Mouse (Mus musculus): Measurements from ENCODE around the gene 8030474K03Rik. TPM values are rescaled to one million over a fixed set of nuclear protein-coding genes. Genes with fewer than 3 reads are reported as not detected.
"Not testable (repeated sequence)": the region's sequence is repeated elsewhere in the genome, so short reads cannot be mapped to it uniquely, and the experiment has no call there.

8030474K03Rik gene
- polyA plus RNA-seq, 1 experiment from 2014 or later: 1.1 TPM

GRCm38 (mm10) chrX:101791551-101791950 is 2.9 kb upstream of the 8030474K03Rik start:
- Histone ChIP-seq H3K4me1 (replicated peaks; ENCODE audit: control insufficient read depth, insufficient read depth, low read length) (no peaks in the 10 kb centered on the region), H3K4me2 (no peak overlapping the region), H3K36me3 (ENCODE audit: control insufficient read depth, insufficient read depth, low read length) (no peaks in the 10 kb centered on the region), H3K9ac (ENCODE audit: low read depth, low read length) (no peak overlapping the region), H3K27ac (ENCODE audit: low read depth, low read length) (no peak overlapping the region), H3K4me3 (ENCODE audit: low read depth, low read length) (no peak overlapping the region), H3K9me3 (ENCODE audit: control insufficient read depth, low read length) (no peaks in the 10 kb centered on the region), H3K27me3 (replicated peaks; ENCODE audit: control insufficient read depth, insufficient read depth, low read length) (peaks cover 4% of the 10 kb centered on the region; the same call in 1 of the 2 replicates)
- ATAC-seq (replicated peaks; ENCODE audit: low FRiP score) (no peak), DNase-seq (ENCODE audit: low spot score) (no peak)
- WGBS: 36% methylated on average over 4 of the region's 4 CpGs

- ATAC-seq (replicated peaks; ENCODE audit: low FRiP score) (no peak), DNase-seq (ENCODE audit: low spot score) (no peak)
- 31% methylated on average over 2 of the region's 2 CpGs for WGBS
- H3K36me3 ChIP-seq (ENCODE audit: control insufficient read depth, insufficient read depth, low read length): no peaks in the 10 kb centered on the region
- no peaks in the 10 kb centered on the region for H3K9me3 ChIP-seq (ENCODE audit: control insufficient read depth, low read length)
- H3K4me2 ChIP-seq: no peak overlapping the region
- no peak overlapping the region for H3K4me3 ChIP-seq (ENCODE audit: low read depth, low read length)
- H3K27ac ChIP-seq (ENCODE audit: low read depth, low read length): no peak overlapping the region
- peaks cover 9% of the 10 kb centered on the region; the same call in 1 of the 2 replicates for H3K27me3 ChIP-seq (replicated peaks; ENCODE audit: control insufficient read depth, insufficient read depth, low read length)
- H3K4me1 ChIP-seq (replicated peaks; ENCODE audit: control insufficient read depth, insufficient read depth, low read length): no peaks in the 10 kb centered on the region
- H3K9ac ChIP-seq (ENCODE audit: low read depth, low read length): no peak overlapping the region
Observed at GRCm38 (mm10) chrX:101805512-101805911, 11.1 kb downstream of the 8030474K03Rik start.

- WGBS: 55% methylated on average over 3 of the region's 3 CpGs
- Histone ChIP-seq H3K4me1 (replicated peaks; ENCODE audit: control insufficient read depth, insufficient read depth, low read length) (no peaks in the 10 kb centered on the region), H3K4me2 (no peak overlapping the region), H3K27me3 (replicated peaks; ENCODE audit: control insufficient read depth, insufficient read depth, low read length) (0 out of 2 replicates have a peak, but pooled peaks cover 3% of the 10 kb centered on the region), H3K9me3 (ENCODE audit: control insufficient read depth, low read length) (no peaks in the 10 kb centered on the region), H3K4me3 (ENCODE audit: low read depth, low read length) (no peak overlapping the region), H3K27ac (ENCODE audit: low read depth, low read length) (no peak overlapping the region), H3K36me3 (ENCODE audit: control insufficient read depth, insufficient read depth, low read length) (no peaks in the 10 kb centered on the region), H3K9ac (ENCODE audit: low read depth, low read length) (no peak overlapping the region)
- DNase-seq (ENCODE audit: low spot score) (no peak), ATAC-seq (replicated peaks; ENCODE audit: low FRiP score) (no peak)
Observed at GRCm38 (mm10) chrX:101811750-101812149, 17.3 kb downstream of the 8030474K03Rik start.

GRCm38 (mm10) chrX:101819163-101819562 is 24.7 kb downstream of the 8030474K03Rik start:
- no peak overlapping the region for H3K9ac ChIP-seq (ENCODE audit: low read depth, low read length)
- H3K4me1 ChIP-seq (replicated peaks; ENCODE audit: control insufficient read depth, insufficient read depth, low read length): no peaks in the 10 kb centered on the region
- no peaks in the 10 kb centered on the region for H3K9me3 ChIP-seq (ENCODE audit: control insufficient read depth, low read length)
- H3K4me3 ChIP-seq (ENCODE audit: low read depth, low read length): no peak overlapping the region
- no peak overlapping the region for H3K4me2 ChIP-seq
- 55% methylated on average over 1 of the region's 1 CpGs for WGBS
- DNase-seq (ENCODE audit: low spot score): no peak
- no peak overlapping the region for H3K27ac ChIP-seq (ENCODE audit: low read depth, low read length)
- peaks cover 10% of the 10 kb centered on the region for H3K27me3 ChIP-seq (replicated peaks; ENCODE audit: control insufficient read depth, insufficient read depth, low read length)
- no peak for ATAC-seq (replicated peaks; ENCODE audit: low FRiP score)
- H3K36me3 ChIP-seq (ENCODE audit: control insufficient read depth, insufficient read depth, low read length): no peaks in the 10 kb centered on the region

GRCm38 (mm10) chrX:101819980-101820379 is 25.5 kb downstream of the 8030474K03Rik start:
- not testable (repeated sequence) for H3K4me1 ChIP-seq (replicated peaks; ENCODE audit: control insufficient read depth, insufficient read depth, low read length); DNase-seq (ENCODE audit: low spot score); H3K9ac ChIP-seq (ENCODE audit: low read depth, low read length); H3K27me3 ChIP-seq (replicated peaks; ENCODE audit: control insufficient read depth, insufficient read depth, low read length); H3K4me2 ChIP-seq; H3K36me3 ChIP-seq (ENCODE audit: control insufficient read depth, insufficient read depth, low read length); H3K27ac ChIP-seq (ENCODE audit: low read depth, low read length); H3K9me3 ChIP-seq (ENCODE audit: control insufficient read depth, low read length); ATAC-seq (replicated peaks; ENCODE audit: low FRiP score); H3K4me3 ChIP-seq (ENCODE audit: low read depth, low read length)

GRCm38 (mm10) chrX:101847191-101847795 is 52.8 kb downstream of the 8030474K03Rik start:
- Histone ChIP-seq H3K27ac (ENCODE audit: low read depth, low read length) (no peak overlapping the region), H3K27me3 (replicated peaks; ENCODE audit: control insufficient read depth, insufficient read depth, low read length) (peaks cover 65% of the 10 kb centered on the region), H3K4me3 (ENCODE audit: low read depth, low read length) (no peak overlapping the region), H3K4me1 (replicated peaks; ENCODE audit: control insufficient read depth, insufficient read depth, low read length) (no peaks in the 10 kb centered on the region), H3K4me2 (no peak overlapping the region), H3K9ac (ENCODE audit: low read depth, low read length) (no peak overlapping the region), H3K9me3 (ENCODE audit: control insufficient read depth, low read length) (no peaks in the 10 kb centered on the region), H3K36me3 (ENCODE audit: control insufficient read depth, insufficient read depth, low read length) (no peaks in the 10 kb centered on the region)
- ATAC-seq (replicated peaks; ENCODE audit: low FRiP score) (no peak), DNase-seq (ENCODE audit: low spot score) (no peak)
- 54% methylated on average over 5 of the region's 5 CpGs for WGBS

Other genes starting within 250 kb of the 8030474K03Rik start
- 128 TPM in 2 replicates for gene Ogt, start 154.6 kb upstream of the 8030474K03Rik start, polyA plus RNA-seq (2014; fragmentation: Nextera tagmentation; extraction: Ambion mirVana)
- 0.27 TPM in 2 replicates for gene Cxcr3, start 60.4 kb upstream of the 8030474K03Rik start, polyA plus RNA-seq (2014; fragmentation: Nextera tagmentation; extraction: Ambion mirVana)
- gene Gm4779, start 233 bp upstream of the 8030474K03Rik start, polyA plus RNA-seq (2014; fragmentation: Nextera tagmentation; extraction: Ambion mirVana): 0.45 and 0.64 TPM in 2 replicates
- 9.0 and 9.7 TPM in 2 replicates for gene Nhsl2, start 54.7 kb downstream of the 8030474K03Rik start, polyA plus RNA-seq (2014; fragmentation: Nextera tagmentation; extraction: Ambion mirVana)